Mouse (Mus musculus): ENCODE results near the gene Ptcra.
"Not testable (repeated sequence)": the region's sequence is repeated elsewhere in the genome, so short reads cannot be mapped to it uniquely, and the experiment has no call there.

Gene Ptcra

DNA sequence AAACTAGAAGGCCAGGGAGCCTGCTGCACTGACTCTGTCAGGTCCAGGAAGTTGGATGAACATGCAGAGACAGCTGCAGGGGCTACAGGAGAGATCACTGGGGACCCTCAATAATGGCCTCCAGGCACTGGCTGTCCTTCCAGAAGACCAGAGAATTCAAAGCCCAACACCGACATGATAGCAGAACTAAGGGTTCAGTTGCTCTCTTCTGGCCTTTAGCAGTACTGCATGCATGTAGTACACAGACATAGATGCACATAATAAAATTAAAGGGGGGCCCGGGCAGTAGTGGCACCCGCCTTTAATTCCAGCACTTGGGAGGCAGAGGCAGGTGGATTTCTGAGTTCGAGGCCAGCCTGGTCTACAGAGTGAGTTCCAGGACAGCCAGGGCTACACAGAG is 7.5 kb upstream of the Ptcra start:
- no peak for DNase-seq

GRCm38 (mm10) chr17:46770546-46770945 is 7.0 kb upstream of the Ptcra start:
- no peak for DNase-seq

DNA sequence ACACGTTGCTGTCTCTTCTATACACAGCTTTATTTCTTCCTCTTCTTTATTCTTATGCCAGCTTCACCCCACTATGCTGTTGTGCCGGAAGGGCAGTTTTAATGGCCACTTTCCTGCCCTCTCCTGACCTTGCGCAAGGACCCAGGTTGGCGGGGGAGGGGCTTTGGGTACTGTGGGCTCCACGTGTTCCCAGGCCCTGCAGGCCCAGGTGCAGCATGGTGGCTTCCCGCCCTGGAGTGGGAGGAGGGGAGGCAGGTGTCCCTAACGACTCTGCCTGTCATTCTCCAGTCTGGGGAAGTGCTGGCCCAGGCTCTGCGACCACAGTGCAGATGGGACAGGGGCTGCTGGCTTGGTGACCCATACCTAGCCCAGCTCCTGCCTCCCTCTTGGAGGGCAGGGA is 4.4 kb upstream of the Ptcra start:
- peak; percentile 58 to 70 for DNase-seq

DNA sequence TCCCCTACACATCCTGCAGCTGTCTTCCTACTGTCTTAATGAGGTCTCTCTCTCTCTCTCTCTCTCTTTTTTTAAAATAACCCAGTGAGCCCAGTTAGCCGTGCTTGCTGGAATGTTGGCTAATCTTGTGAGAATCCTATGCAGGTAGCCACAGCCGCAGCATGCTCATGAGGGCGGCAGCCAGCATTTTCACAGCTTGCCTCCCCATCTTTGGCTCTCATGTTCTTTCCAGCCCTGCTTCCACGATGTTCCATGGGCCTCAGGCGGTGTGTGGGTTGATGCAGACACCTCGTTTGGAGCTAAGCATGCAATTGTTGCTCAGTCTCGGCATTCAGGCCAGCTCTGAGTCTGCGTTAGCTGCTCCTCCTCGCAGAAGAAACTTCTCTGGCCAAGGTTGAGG is 1.4 kb upstream of the Ptcra start:
- not testable (repeated sequence) for DNase-seq

- no peak for DNase-seq
These were observed 4.8 kb downstream of the Ptcra start for GRCm38 (mm10) chr17:46758753-46759152.

DNA sequence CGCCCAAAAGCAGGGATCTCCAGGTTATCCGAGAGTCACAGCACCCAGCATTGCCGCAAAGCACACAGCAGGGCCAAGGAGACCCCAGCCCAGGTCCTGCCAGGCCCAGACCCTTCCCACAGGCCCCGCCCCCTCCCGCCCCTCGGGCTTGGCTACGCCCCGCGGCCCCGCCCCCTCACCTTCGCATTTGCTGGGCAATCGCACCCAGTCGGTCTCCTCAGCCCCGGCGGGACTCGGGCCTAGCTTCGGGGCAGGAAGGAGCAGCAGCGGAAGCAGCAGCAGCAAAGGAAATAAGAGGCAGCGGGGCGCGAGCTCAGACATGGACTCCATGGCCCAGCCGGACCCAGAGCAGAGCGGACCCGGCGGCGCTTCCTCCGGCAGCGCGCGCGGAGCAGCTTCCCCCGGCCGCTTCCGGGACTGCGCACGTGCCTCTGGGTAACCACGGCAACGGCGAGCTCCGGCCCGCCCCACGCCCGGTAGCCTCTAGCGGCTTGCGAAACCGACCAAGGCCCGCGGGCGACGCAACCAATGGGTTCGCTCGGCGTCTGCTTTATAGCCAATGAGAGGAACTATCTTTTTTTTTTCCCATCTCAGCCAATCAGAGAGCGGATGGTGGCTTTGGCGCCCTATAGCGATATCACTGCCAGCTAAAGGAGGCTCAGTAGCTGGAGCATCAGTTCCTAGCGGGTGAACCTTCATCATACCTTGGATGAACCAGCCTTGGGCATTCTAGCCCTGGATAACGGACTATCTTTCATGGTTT is 11.5 kb downstream of the Ptcra start, which contains the start of gene Cnpy3:
Cnpy3 (minus strand) TSS at position 421 of the 763 bp plus-strand sequence.
- DNase-seq = peak; percentile 98 to 99

DNA sequence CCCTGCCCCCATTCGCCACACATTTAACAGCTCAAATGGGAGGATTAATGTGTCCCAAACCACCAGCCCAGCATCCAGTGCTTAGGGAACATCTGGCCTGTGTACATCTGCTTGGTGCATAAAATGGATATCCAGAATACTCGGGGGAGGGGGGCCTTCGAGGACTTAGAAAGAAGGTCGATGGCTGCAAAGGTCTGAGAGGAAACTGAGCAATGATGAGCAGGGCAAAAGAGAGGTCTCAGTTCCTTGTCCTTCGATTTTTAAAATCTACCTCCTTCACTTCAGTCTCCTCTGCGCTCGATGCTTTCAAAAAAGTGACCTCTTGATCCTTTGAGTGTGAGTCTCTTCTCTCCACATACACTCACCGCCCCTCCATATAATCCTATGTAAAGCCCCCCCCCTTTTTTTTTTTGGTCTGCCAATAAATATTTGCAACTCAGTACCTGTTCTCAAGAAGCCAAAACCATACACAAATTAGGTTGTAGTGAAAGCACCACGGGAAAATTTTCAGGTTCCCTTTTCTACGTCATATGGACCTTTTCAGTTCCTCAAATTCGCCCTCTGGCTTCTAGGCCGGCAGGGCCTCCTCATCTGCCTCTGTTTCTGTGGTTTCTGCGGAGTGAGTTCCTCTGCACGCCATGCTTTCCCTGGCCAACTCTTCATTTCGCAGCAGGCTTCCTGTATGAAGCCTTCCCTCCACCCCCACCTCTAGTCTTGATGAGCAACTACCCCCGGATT is 12.3 kb downstream of the Ptcra start:
- no peak for DNase-seq

GRCm38 (mm10) chr17:46750580-46750979 is 12.9 kb downstream of the Ptcra start:
- DNase-seq = no peak

DNA sequence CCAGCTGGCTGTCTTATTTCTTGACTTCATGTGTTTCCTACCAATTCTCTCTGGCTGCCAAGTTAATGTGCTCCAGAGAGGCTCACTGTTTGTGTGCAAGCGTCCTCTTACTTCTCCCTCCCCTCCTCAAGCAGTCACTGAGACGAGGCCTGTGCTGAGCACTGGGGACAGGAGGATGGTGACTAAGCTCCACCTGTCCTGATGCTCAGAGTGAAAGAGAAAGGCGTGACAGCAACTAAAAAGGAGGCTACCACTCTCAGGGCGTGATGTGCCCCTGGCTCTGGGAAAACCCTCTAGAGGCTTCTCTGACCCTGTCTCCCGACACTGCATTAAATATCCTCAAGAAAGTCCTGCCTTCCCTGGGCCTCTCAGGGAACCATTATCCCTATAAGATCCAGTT is 14.2 kb downstream of the Ptcra start:
- DNase-seq = no peak

- DNase-seq = no peak
These were observed 15.7 kb downstream of the Ptcra start for GRCm38 (mm10) chr17:46747806-46748205.

DNA sequence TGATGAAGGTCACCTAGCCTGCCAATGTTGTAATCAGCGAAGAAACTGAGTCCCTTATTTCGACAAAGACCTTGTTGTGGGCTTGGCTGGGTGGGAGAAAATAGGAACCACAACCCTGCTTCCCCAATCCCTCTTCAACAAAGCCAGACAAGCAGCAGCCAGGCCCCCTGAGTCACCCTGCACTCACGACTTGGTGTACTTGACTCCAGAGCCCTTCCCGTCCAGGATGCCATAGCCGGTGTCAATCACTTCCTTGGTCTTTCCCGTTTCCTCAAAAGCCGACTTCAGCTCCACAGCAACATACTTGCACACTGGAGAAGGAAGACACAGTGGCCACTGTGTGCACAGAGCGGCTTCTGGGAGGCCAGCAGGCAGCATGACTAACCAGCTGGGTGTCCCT is 16.3 kb downstream of the Ptcra start:
- DNase-seq = no peak

GRCm38 (mm10) chr17:46745506-46745905 is 18.0 kb downstream of the Ptcra start:
- DNase-seq = no peak

- no peak for DNase-seq
These were observed 20.5 kb downstream of the Ptcra start for GRCm38 (mm10) chr17:46742986-46743385.

- DNase-seq = no peak
These were observed 22.2 kb downstream of the Ptcra start for GRCm38 (mm10) chr17:46741305-46741704.

GRCm38 (mm10) chr17:46736160-46736559 is 27.4 kb downstream of the Ptcra start:
- peak; percentile 55 for DNase-seq

DNA sequence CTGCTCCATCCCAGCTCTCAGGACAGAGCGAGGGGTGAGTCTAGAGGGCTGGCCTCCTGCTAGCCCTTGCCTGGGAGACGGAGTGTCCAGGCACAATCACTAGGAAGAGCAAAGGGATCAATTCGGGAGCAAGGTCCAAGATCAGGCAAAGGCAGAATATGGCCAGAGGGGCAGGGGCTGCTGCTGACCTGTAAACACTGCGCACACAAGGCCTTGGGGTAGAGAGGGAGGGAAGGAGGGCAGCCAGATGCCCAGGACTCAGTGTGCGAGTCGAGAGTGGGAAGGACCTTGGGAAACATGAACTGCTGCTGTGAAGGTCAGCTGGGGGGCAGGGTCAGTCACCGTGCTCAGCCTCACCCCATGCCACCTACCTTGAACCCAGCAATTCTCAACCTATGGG is 28.2 kb downstream of the Ptcra start:
- no peak for DNase-seq

DNA sequence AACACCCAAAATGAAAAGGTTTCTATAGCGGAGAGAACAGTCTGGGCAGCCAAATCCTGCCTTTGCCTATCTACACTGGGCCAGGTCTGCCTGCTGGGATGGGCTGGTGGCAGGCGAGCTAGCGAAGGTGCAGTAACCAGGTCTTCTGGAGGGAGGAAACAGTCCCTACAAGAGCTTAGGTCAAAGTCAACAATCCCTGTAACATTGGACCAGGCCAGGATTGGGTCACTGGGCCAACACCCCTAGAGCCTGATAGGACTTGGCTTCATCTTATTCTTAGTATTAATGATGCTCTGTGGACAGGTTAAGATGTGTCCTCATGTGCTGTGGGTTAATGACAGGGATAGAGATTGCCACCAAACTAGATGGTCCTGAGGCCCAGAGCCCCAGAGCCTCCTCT is 29.5 kb downstream of the Ptcra start:
- no peak for DNase-seq

DNA sequence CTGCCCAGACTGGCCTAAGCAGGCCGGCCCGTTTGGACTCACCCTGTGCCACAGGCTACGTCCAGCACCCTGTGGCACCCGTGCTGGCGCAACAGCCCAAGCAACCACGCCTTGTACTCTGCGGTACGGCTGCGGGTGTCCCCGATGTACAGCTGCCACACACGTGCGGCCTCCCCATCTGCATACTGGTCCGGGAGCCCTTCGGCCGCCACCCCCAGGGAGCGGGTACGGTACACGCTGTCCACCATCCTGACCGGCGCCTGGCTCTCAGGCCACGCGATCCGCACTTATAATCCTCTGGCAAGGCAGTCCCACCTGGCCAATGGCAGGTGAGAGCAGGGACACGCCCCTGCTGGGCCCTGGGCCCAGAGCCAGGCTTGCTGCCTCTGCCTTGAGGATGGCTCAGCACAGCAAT is 34.6 kb downstream of the Ptcra start, which contains the start of gene Gnmt:
Gnmt (minus strand) TSS at position 265 of the 415 bp plus-strand sequence.
- DNase-seq = peak; percentile 51 to 73

DNA sequence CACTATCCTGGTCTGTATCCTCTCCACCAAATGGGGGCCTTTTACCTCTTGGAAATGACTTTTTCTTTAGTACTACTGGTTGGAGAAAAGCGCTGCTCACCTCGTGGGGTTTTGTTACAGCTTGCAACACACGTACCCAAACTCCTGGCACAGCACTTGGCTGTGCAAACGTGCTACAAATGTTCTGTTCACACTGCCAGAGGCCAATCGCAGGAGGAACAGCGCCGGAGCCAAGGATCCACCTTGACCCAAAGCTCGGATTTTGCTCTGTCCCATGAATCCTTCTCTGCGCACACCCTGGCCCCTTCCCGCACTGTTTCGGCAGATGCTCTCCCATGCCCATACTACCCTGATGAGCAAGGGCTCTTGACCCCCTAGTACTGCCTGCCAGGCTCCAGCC is 35.0 kb downstream of the Ptcra start:
- DNase-seq = no peak

DNA sequence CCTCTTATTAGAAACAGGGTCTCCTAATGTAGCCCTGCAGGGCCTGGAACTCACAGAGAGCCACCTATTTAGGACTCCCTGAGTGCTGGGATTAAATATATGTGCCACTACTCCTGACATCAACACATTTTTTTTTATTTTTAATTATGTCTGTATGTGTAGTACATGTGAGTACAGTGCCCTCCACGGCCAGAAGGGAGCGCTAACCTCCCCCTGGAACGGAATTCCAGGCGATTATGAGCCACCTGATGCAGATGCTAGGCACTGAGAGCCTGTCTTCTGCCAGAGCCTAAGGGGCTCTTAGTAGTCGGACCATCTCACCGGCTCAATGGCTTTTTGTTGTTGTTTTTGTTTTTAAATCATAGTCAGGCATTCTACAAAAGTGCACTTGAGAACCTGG is 35.5 kb downstream of the Ptcra start:
- peak; percentile 65 to 75 for DNase-seq

DNA sequence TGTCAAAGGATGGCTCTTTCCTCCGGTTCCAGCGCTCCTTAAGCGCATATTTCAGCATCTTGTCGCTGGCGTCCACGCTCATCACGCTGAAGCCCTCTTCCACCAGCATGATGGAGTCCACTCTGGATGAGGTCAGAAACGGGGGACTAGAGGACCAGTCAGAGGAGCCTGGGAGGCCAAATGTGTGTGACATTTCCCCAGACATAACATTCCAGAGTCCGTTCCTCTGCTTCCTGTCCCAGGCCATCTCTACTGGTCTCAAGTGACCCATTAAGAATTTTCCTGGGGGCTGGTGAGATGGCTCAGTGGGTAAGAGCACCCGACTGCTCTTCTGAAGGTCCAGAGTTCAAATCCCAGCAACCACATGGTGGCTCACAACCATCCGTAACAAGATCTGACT is 36.2 kb downstream of the Ptcra start:
- no peak for DNase-seq

GRCm38 (mm10) chr17:46725731-46726645 is 37.5 kb downstream of the Ptcra start:
- no peak for DNase-seq

DNA sequence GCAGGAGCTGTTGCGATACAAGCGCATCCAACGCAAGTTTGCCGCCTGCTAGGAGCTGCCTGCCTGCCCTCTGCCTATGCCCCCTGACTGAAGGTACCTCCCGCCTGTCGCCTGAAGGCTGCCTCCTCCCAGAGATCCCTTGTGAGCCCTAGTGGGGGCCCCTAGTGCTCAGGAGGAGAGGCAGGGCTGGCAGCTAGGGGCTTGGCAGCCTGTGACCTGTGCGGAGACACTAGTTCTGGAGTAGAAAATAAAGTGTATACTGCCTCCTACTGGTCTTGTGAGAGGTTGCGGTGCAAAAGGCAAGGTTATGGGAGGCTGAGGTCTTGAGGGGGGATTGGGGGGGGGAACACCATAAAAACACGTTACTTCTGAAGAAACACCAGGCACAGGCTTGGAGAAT is 38.2 kb downstream of the Ptcra start:
- DNase-seq = peak; percentile 42 to 63
